Mouse (Mus musculus) kidney, postnatal 10 days (tissue): Measurements from ENCODE around the gene Rap1gap2.

Experiments used
- DNase-seq: peaks from one replicate; pipeline ENCODE4 v3.0.0; 2021; ENCODE audit warnings: mixed read lengths

Rap1gap2 gene

GRCm38 (mm10) chr11:74610545-74611176 lies at the start of gene Rap1gap2:
Gene Rap1gap2 (minus strand): TSS chr11:74610915.
- peak; percentile 14 for DNase-seq

GRCm38 (mm10) chr11:74660336-74660735 lies 49.6 kb upstream of the Rap1gap2 start:
- no peak for DNase-seq

GRCm38 (mm10) chr11:74655941-74656340 lies 45.2 kb upstream of the Rap1gap2 start:
- DNase-seq: no peak

- peak; percentile 42 for DNase-seq
These were observed 42.7 kb upstream of the Rap1gap2 start for GRCm38 (mm10) chr11:74653385-74653784.

- peak; percentile 53 for DNase-seq
These were observed 42.1 kb upstream of the Rap1gap2 start for GRCm38 (mm10) chr11:74652791-74653191.

GRCm38 (mm10) chr11:74650576-74651100 lies 39.9 kb upstream of the Rap1gap2 start:
- DNase-seq: no peak

- DNase-seq: peak; percentile 74
These were observed 39.2 kb upstream of the Rap1gap2 start for GRCm38 (mm10) chr11:74649647-74650551.

GRCm38 (mm10) chr11:74649095-74649646 lies 38.5 kb upstream of the Rap1gap2 start, which contains the start of gene Cluh:
Gene Cluh (plus strand): TSS chr11:74649495.
- peak; percentile 99 for DNase-seq

- DNase-seq: no peak
These were observed 38.0 kb upstream of the Rap1gap2 start for GRCm38 (mm10) chr11:74648676-74649075.

GRCm38 (mm10) chr11:74647966-74648365 lies 37.3 kb upstream of the Rap1gap2 start:
- DNase-seq: no peak

GRCm38 (mm10) chr11:74639628-74640027 lies 28.9 kb upstream of the Rap1gap2 start:
- DNase-seq: no peak

- DNase-seq: no peak
These were observed 28.2 kb upstream of the Rap1gap2 start for GRCm38 (mm10) chr11:74638791-74639411.

- peak; percentile 89 for DNase-seq
These were observed 27.5 kb upstream of the Rap1gap2 start for GRCm38 (mm10) chr11:74637971-74638790.

- DNase-seq: no peak
These were observed 26.8 kb upstream of the Rap1gap2 start for GRCm38 (mm10) chr11:74637486-74637885.

- DNase-seq: peak; percentile 80
These were observed 24.0 kb upstream of the Rap1gap2 start for GRCm38 (mm10) chr11:74634490-74635275.

- no peak for DNase-seq
These were observed 21.4 kb upstream of the Rap1gap2 start for GRCm38 (mm10) chr11:74631880-74632789.

- DNase-seq: no peak
These were observed 16.8 kb upstream of the Rap1gap2 start for GRCm38 (mm10) chr11:74627481-74627880.

- no peak for DNase-seq
These were observed 14.6 kb upstream of the Rap1gap2 start for GRCm38 (mm10) chr11:74625333-74625732.

GRCm38 (mm10) chr11:74623693-74624092 lies 13.0 kb upstream of the Rap1gap2 start:
- peak; percentile 76 for DNase-seq
